ENCODE assay signal across 12 mouse cellular contexts in genomic region chr3:20146884-20147395, GRCm38 (mm10). TPM values are rescaled to one million over a fixed set of nuclear protein-coding genes. Genes with fewer than 3 reads are reported as not detected.
DNase-seq lines count a peak whose midpoint lies in the region; ATAC-seq lines count a peak whose summit lies in the region.
"Had no signal": no experiment of that assay in that cellular context is flagged by ENCODE, and none has a peak within 500 bp of the region (broad histone marks: within the 10 kb centered on the region; RNA-seq: fewer than 3 reads in every experiment).

No protein-coding gene starts in this region.

- no peaks in the 10 kb centered on the region for H3K27me3 ChIP-seq in heart, embryonic 11.5 days (ENCODE audit: control insufficient read depth, insufficient read depth, low read length)
- H3K27me3 ChIP-seq in limb, embryonic 12.5 days: no peaks in the 10 kb centered on the region
- H3K27me3 ChIP-seq: CH12.LX had no signal

- no peak for ATAC-seq in heart, embryonic 11.5 days (replicated peaks; ENCODE audit: insufficient number of reproducible peaks, low FRiP score, low TSS enrichment)
- ATAC-seq in limb, embryonic 12.5 days (ENCODE audit: insufficient number of reproducible peaks, insufficient read depth, low FRiP score, low TSS enrichment, low read depth): peak; percentile 79; the same call in 1 of the 2 replicates

- no peak overlapping the region for H3K4me3 ChIP-seq in heart, embryonic 11.5 days (ENCODE audit: low read depth, low read length)
- no peak overlapping the region for H3K4me3 ChIP-seq in limb, embryonic 12.5 days (replicated peaks)

- H3K36me3 ChIP-seq in heart, embryonic 11.5 days (ENCODE audit: control insufficient read depth, insufficient read depth, low read length): 0 out of 2 replicates have a peak, but pooled peaks cover 9% of the 10 kb centered on the region
- H3K36me3 ChIP-seq in limb, embryonic 12.5 days: peaks cover 16% of the 10 kb centered on the region; the same call in 1 of the 2 replicates

- peaks cover 39% of the 10 kb centered on the region for H3K4me1 ChIP-seq in heart, embryonic 11.5 days (ENCODE audit: control insufficient read depth, insufficient read depth, low read length)
- peaks cover 28% of the 10 kb centered on the region for H3K4me1 ChIP-seq in limb, embryonic 12.5 days (replicated peaks)

- no peak for DNase-seq in heart, adult 18-20 months
- DNase-seq in right cerebral cortex, postnatal 10 days (ENCODE audit: low spot score in 2 of 2): peak; percentile 47 to 50
- no peak for DNase-seq in right cerebral cortex, postnatal 14 days
- DNase-seq in adrenal gland, postnatal 14 days: no peak
- no peak for DNase-seq in adrenal gland, postnatal 25 days
- DNase-seq in cerebellum, adult 9-10 months: no peak
- DNase-seq: kidney, postnatal 4 days; left cerebral cortex, postnatal 4 days; thymus, postnatal 14 days had no signal

- H3K9ac ChIP-seq in heart, embryonic 11.5 days (ENCODE audit: low read depth, low read length): no peak overlapping the region
- no peak overlapping the region for H3K9ac ChIP-seq in limb, embryonic 12.5 days (replicated peaks)

- peak overlapping the region; percentile 18; the same call in 1 of the 2 replicates for H3K4me2 ChIP-seq in heart, embryonic 11.5 days
- no peak overlapping the region for H3K4me2 ChIP-seq in limb, embryonic 12.5 days

- 45% methylated on average over 7 of the region's 7 CpGs for WGBS in heart, embryonic 11.5 days (ENCODE audit: insufficient replicate concordance)
- 29% methylated on average over 7 of the region's 7 CpGs for WGBS in limb, embryonic 12.5 days

- peak overlapping the region; percentile 73 for H3K27ac ChIP-seq in heart, embryonic 11.5 days (ENCODE audit: low read depth, low read length)
- no peak overlapping the region for H3K27ac ChIP-seq in limb, embryonic 12.5 days

- H3K9me3 ChIP-seq in heart, embryonic 11.5 days (replicated peaks; ENCODE audit: control insufficient read depth, low read length): no peaks in the 10 kb centered on the region
- no peaks in the 10 kb centered on the region for H3K9me3 ChIP-seq in limb, embryonic 12.5 days

RNA-seq across cellular contexts. Expression of gene Gyg, which starts 8.2 kb away (rescaled TPM):
- 797 and 836 TPM in 2 replicates for polyA plus RNA-seq in heart, embryonic 11.5 days (2014; fragmentation: Nextera tagmentation; extraction: Ambion mirVana)
- 100 to 1,000 TPM; 154 to 168 TPM for total RNA-seq in heart, adult 18-20 months (2021)
- 33.6 and 34.9 TPM in 2 replicates for polyA plus RNA-seq in limb, embryonic 12.5 days (2016; fragmentation: Nextera tagmentation; extraction: Ambion mirVana)
- 84.3 and 84.6 TPM in 2 replicates for total RNA-seq in adrenal gland, postnatal 14 days (2021)
- 119 and 129 TPM in 2 replicates for total RNA-seq in adrenal gland, postnatal 25 days (2021)

Comparison
In these comparisons a context has a peak if more than half of its experiments do, and no peak if none do; other contexts are left out.
1. DNase-seq: peak in right cerebral cortex, postnatal 10 days (2 of 2); none in heart, adult 18-20 months (0 of 2), right cerebral cortex, postnatal 14 days (single experiment), adrenal gland, postnatal 14 days (single experiment), adrenal gland, postnatal 25 days (single experiment) and cerebellum, adult 9-10 months (single experiment).